Mouse (Mus musculus) stomach, embryonic 14.5 days (tissue): Measurements from ENCODE around the gene Msh4. TPM values are rescaled to one million over a fixed set of nuclear protein-coding genes. Genes with fewer than 3 reads are reported as not detected.
A peak's percentile ranks its signal among the peaks of the same experiment; 100 is the strongest.

Source experiments
- ATAC-seq: fragments of 200-750 bp; cut with Nextera tagmentation; 2 replicates; pipeline ENCODE4 v1.8.0; 2017; ENCODE audit warnings: low read depth, moderate TSS enrichment; ENCODE audit not compliant: insufficient number of reproducible peaks, insufficient read depth, low FRiP score
- H3K27ac ChIP-seq: fragments of 300-500 bp; sonication (generic); 2 replicates; pipeline ENCODE4 v1.5.1; 2014; ENCODE audit warnings: mild to moderate bottlenecking, low read length, moderate library complexity, mixed read lengths
- H3K27me3 ChIP-seq: fragments of 300-500 bp; sonication (generic); 2 replicates; pipeline ENCODE4 v1.6.1; 2014; ENCODE audit warnings: low read length, control low read depth, mixed read lengths; ENCODE audit not compliant: control insufficient read depth, insufficient read depth
- H3K36me3 ChIP-seq: fragments of 300-500 bp; sonication (generic); 2 replicates; pipeline ENCODE4 v1.6.1; 2014; ENCODE audit warnings: mild to moderate bottlenecking, control low read depth, low read length, moderate library complexity, mixed read lengths; ENCODE audit not compliant: control insufficient read depth, insufficient read depth
- H3K4me1 ChIP-seq: fragments of 300-500 bp; sonication (generic); 2 replicates; pipeline ENCODE4 v1.6.1; 2014; ENCODE audit warnings: low read length, control low read depth, mixed read lengths; ENCODE audit not compliant: control insufficient read depth, insufficient read depth
- H3K4me2 ChIP-seq: fragments of 300-500 bp; sonication (generic); replicated peaks from 2 replicates; pipeline ENCODE4 v1.6.1; 2014; ENCODE audit warnings: low read depth, low read length, control low read depth
- H3K4me3 ChIP-seq: fragments of 300-500 bp; sonication (generic); 2 replicates; pipeline ENCODE4 v1.5.1; 2014; ENCODE audit warnings: low read depth, low read length, control low read depth
- H3K9ac ChIP-seq: fragments of 300-500 bp; sonication (generic); replicated peaks from 2 replicates; pipeline ENCODE4 v1.6.1; 2014; ENCODE audit warnings: low read depth, mild to moderate bottlenecking, control low read depth, low read length, moderate library complexity, mixed read lengths
- H3K9me3 ChIP-seq: fragments of 300-500 bp; sonication (generic); 2 replicates; pipeline ENCODE4 v1.6.1; 2016; ENCODE audit warnings: low read depth, low read length, control low read depth; ENCODE audit not compliant: control insufficient read depth
- WGBS: fragments of 180-500 bp; shearing (Covaris S2); extraction: QIAGEN DNeasy Blood & Tissue Kit; methylation state at CpG from one replicate; pipeline ENCODE4 v1.1.7; 2014; 5-methylcytosine and 5-hydroxymethylcytosine counted together
- polyA plus RNA-seq: library from polyadenylated mRNA; unstranded; fragments of >200 nt; fragmentation: Nextera tagmentation; extraction: Ambion mirVana; gene quantifications from 2 replicates; pipeline ENCODE4 v1.2.1, GENCODE M21; 2014

Gene Msh4
- 0.07 and 0.22 TPM in 2 replicates for polyA plus RNA-seq

DNA sequence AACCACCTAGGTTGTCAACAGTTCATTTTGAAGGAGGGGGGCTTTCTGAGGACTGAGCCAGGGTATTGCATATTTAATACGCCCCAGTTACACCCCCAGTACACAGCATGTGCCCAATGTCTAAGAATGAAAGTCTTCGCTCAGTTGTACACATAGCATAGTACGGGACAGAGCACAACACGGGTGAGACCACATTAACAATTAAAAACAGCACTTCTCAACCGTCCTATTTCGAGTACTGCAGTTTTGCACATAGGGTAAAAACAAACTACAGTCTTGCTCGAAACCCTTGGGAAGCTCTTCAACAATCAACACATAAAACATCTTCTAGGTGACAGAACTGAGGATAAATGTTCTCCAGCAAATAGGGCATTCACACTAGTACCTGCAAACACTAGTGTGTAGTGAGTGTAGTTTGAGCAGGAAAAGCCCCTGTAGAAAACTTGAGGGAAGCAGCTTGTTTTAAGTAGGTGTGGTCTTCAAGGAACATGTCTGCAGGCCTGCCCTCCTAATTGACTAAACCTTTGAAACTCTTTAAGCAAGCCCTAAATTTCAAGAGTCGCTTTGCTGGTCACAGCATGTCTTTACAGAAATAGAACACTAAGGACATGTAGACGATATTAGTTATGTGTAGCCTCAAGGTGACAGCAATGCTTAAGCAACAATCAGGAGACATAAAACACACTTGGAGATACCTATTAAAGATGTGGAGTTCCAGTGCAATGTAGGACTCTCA is at the start of gene Msh4:
TSS of gene Msh4 (minus strand) at position 3 of the 736 bp plus-strand sequence.
- no peak within 1 kb of the TSS for H3K27ac ChIP-seq
- peaks cover 71% of the 10 kb centered on the region for H3K36me3 ChIP-seq
- peaks cover 20% of the 10 kb centered on the region for H3K4me1 ChIP-seq
- ATAC-seq, result no peak
- no peak within 1 kb of the TSS for H3K4me3 ChIP-seq
- 85% methylated on average over 9 of the region's 9 CpGs for WGBS
- H3K4me2 ChIP-seq, result no peak within 1 kb of the TSS
- H3K9me3 ChIP-seq, result no peaks in the 10 kb centered on the region
- no peaks in the 10 kb centered on the region for H3K27me3 ChIP-seq
- H3K9ac ChIP-seq, result no peak within 1 kb of the TSS

DNA sequence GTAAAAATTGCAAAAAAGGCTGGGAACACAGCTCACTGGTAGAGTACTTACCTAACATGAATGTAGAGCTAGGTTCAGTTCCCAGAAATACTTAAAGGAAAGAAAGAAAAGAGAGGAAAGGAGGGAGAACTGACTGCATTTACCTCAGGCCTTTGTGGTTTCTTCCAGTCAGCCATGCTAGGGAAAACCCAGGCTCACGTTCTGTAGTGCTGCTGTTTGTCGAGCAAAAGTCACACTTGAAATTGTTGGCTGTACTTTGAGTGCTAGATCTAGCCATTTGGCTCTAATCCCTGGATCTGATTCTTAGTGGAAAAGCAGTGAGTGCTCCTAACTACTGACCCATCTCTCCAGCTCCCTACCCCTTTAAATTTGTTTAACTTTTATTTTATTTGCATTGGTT is 42.2 kb upstream of the Msh4 start:
- no peak overlapping the region for H3K4me2 ChIP-seq
- H3K36me3 ChIP-seq, result no peaks in the 10 kb centered on the region
- peaks cover under 1% of the 10 kb centered on the region; the same call in 1 of the 2 replicates for H3K4me1 ChIP-seq
- no peaks in the 10 kb centered on the region for H3K9me3 ChIP-seq
- no peak for ATAC-seq
- no peak overlapping the region for H3K4me3 ChIP-seq
- WGBS, result 75% methylated on average over 2 of the region's 2 CpGs
- H3K9ac ChIP-seq, result no peak overlapping the region
- H3K27ac ChIP-seq, result no peak overlapping the region
- no peaks in the 10 kb centered on the region for H3K27me3 ChIP-seq

DNA sequence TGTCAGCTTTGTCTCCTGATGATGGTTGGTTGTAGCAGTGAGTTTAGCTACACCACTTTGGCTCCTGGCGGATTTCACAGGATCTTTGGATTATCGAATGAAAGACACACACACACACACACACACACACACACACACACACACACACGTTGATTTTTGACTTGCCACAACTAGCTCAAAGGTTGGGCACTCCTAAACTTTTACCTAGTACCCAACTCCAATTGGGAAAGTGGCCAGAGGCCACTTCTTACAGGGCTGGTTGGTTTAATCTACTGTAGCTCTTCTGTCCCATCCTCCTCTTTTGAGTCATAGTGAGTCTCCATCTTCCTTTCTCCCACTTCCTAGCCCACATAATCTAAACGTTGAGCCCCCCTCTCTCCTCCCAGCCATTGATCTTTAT is 41.3 kb upstream of the Msh4 start:
- no peak for ATAC-seq
- Histone ChIP-seq H3K9ac (no peak overlapping the region), H3K27ac (no peak overlapping the region), H3K4me3 (no peak overlapping the region), H3K4me2 (no peak overlapping the region), H3K9me3 (no peaks in the 10 kb centered on the region), H3K27me3 (no peaks in the 10 kb centered on the region), H3K4me1 (peaks cover 10% of the 10 kb centered on the region; the same call in 1 of the 2 replicates), H3K36me3 (no peaks in the 10 kb centered on the region)
- WGBS, result 69% methylated on average over 4 of the region's 4 CpGs

DNA sequence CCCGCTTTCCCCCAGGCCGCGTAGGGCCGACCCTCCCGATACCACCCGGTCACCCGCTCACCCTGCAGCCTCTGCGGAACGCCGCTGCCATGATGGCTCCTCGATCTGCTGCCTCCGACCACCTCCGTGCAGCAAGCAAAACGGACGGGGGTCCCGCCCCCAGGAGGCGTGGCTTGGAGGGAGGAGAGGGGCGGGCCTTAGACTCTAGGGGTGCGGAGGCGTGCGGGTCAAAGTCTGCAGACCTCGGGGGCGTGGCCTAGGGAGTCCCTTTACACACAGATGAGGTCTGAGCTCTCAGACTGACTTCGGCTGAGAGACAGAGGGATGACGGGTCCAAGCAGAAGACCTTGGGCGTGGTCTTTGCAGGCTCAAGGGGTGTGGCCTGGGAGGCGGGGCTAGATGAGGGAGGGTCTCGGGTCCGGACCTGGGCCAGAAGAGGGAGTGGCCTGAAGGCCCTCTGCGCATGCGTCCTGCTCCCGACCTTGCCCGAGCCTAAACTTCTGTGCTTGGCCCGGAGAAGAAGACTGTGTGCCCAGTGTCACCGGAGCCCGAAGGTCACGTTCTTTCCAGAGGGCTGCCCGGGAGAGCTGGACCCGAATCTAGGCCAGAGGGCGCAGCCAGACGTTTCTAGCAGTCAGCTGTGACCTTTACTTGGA is 38.5 kb upstream of the Msh4 start, which contains the start of gene Acadm:
TSS of gene Acadm (minus strand) at position 298 of the 656 bp plus-strand sequence.
- H3K4me1 ChIP-seq, result peaks cover 10% of the 10 kb centered on the region; the same call in 1 of the 2 replicates
- peak within 1 kb of the TSS; percentile 78 for H3K4me3 ChIP-seq
- peak; percentile 99 for ATAC-seq
- peak within 1 kb of the TSS; percentile 46 for H3K4me2 ChIP-seq
- peak within 1 kb of the TSS; percentile 50 for H3K9ac ChIP-seq
- H3K27me3 ChIP-seq, result no peaks in the 10 kb centered on the region
- H3K9me3 ChIP-seq, result no peaks in the 10 kb centered on the region
- H3K27ac ChIP-seq, result peak within 1 kb of the TSS; percentile 79
- H3K36me3 ChIP-seq, result peaks cover 11% of the 10 kb centered on the region; the same call in 1 of the 2 replicates
- WGBS, result under 1% methylated on average over 41 of the region's 41 CpGs

DNA sequence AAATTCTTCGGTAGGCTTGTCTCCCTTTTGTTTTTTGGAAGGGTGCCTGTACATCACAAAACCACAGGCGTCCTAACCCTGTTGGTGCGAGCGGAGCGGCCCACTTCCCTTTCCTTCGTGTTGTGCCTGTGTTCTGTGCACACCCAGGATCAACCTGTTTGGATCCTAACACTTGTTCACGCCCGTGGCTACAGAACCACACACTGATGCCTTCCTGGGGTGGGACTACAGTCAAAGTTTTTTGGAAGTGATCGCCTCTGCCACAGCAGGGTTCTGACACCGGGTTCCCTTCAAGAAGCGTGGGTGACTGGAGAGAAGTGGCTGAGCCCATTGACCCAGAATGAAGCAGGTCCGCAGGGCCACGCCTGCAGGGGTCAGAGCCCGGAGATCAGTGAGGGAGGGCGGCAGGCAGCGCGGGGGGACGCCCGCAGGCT is 38.0 kb upstream of the Msh4 start:
- H3K4me3 ChIP-seq, result peak overlapping the region; percentile 78
- ATAC-seq, result peak; percentile 62
- H3K4me1 ChIP-seq, result peaks cover 10% of the 10 kb centered on the region; the same call in 1 of the 2 replicates
- peak overlapping the region; percentile 71 for H3K27ac ChIP-seq
- H3K36me3 ChIP-seq, result peaks cover 11% of the 10 kb centered on the region; the same call in 1 of the 2 replicates
- WGBS, result under 1% methylated on average over 19 of the region's 19 CpGs
- H3K27me3 ChIP-seq, result no peaks in the 10 kb centered on the region
- peak overlapping the region; percentile 46 for H3K4me2 ChIP-seq
- peak overlapping the region; percentile 50; the same call in 1 of the 2 replicates for H3K9ac ChIP-seq
- H3K9me3 ChIP-seq, result no peaks in the 10 kb centered on the region

DNA sequence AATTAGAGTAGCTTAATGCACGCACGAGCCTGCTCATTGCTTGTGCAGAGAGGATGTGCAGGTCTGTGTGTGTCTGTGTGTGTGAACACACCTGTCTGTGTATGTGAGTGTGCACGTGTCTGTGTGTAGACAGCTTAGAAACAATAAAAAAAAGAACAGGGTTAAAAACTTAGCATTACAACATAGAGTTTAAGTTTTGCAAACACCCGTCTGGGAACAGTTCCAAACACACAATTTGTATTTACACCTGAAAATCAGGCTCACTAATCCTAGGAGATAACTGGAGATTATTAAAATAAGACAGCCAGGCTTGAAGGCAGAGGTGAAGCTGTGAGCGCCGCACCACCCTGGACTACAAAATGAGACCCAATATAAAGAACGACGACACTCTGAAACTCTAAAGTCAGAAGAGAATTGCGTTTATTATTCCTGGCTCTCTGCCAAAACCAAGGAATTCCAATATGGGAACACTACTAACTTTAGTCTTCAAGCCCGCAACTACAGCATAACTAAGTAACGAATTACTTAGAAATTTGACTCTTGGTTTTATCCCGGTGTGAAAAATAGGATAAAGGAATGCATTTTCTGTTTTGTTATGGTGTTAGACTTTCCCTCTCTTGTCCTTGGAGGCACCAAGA is 37.2 kb upstream of the Msh4 start:
- no peak for ATAC-seq
- 24% methylated on average over 12 of the region's 12 CpGs for WGBS
- Histone ChIP-seq H3K4me3 (peak overlapping the region; percentile 78), H3K27ac (no peak overlapping the region), H3K36me3 (peaks cover 16% of the 10 kb centered on the region; the same call in 1 of the 2 replicates), H3K9me3 (no peaks in the 10 kb centered on the region), H3K27me3 (no peaks in the 10 kb centered on the region), H3K4me1 (peaks cover 10% of the 10 kb centered on the region; the same call in 1 of the 2 replicates), H3K9ac (no peak overlapping the region), H3K4me2 (peak overlapping the region; percentile 46)

DNA sequence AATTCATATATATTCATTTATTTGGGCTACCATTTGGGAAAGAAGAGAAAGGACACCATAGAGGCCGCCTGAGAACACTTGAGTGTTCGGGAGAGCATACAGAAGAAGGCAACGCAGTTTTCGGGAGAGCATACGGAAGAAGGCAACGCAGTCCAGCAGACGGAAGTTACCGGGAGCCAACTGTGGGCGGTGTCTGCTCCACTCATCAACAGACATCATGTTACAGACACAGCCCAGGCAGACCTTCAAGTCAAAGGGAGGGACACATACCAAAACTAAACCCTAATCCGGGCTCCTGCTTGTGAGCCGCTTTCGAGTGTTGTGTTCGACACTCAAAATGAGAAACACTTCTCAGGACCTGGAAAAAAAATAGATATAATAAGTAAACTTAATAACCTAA is 35.7 kb upstream of the Msh4 start:
- no peak overlapping the region for H3K4me2 ChIP-seq
- H3K36me3 ChIP-seq, result peaks cover 19% of the 10 kb centered on the region; the same call in 1 of the 2 replicates
- no peaks in the 10 kb centered on the region for H3K9me3 ChIP-seq
- H3K27me3 ChIP-seq, result no peaks in the 10 kb centered on the region
- ATAC-seq, result no peak
- H3K9ac ChIP-seq, result no peak overlapping the region
- no peak overlapping the region for H3K27ac ChIP-seq
- WGBS, result 93% methylated on average over 13 of the region's 13 CpGs
- no peak overlapping the region for H3K4me3 ChIP-seq
- peaks cover 10% of the 10 kb centered on the region; the same call in 1 of the 2 replicates for H3K4me1 ChIP-seq

DNA sequence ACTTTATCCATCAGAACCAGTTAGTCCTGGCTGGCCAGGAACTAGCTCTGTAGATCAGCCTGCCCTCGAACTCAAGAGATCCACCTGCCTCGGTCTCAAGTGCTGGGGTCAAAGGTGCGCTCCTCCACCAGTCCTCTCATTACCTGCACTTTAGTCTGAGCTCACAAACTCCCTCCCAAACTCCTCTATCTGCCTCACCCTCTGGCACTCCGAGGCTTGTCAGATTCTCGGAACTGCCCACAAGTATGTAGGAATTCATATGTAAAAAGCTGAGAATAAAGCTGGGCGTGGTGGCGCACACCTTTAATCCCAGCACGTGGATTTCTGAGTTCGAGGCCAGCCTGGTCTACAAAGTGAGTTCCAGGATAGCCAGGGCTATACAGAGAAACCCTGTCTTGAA is 34.5 kb upstream of the Msh4 start:
- no peak for ATAC-seq
- Histone ChIP-seq H3K36me3 (peaks cover 27% of the 10 kb centered on the region; the same call in 1 of the 2 replicates), H3K27me3 (no peaks in the 10 kb centered on the region), H3K4me2 (no peak overlapping the region), H3K9me3 (no peaks in the 10 kb centered on the region), H3K27ac (no peak overlapping the region), H3K4me3 (no peak overlapping the region), H3K9ac (no peak overlapping the region), H3K4me1 (peaks cover 10% of the 10 kb centered on the region; the same call in 1 of the 2 replicates)
- 89% methylated on average over 9 of the region's 9 CpGs for WGBS
